Mouse (Mus musculus) heart, embryonic 14.5 days (tissue): ENCODE results near the gene Dnajc16. TPM values are rescaled to one million over a fixed set of nuclear protein-coding genes. Genes with fewer than 3 reads are reported as not detected.

Source experiments
- ATAC-seq: fragments of 200-750 bp; cut with Nextera tagmentation; 2 replicates; pipeline ENCODE4 v1.8.0; 2017; ENCODE audit warnings: low read depth, moderate TSS enrichment; ENCODE audit not compliant: insufficient number of reproducible peaks, insufficient read depth, low FRiP score
- H3K27ac ChIP-seq, 2 experiments: fragments of 200-500 bp in 1 of 2; fragments of 300-500 bp in 1 of 2; sonication (generic) in 1 of 2; replicated peaks in 1 of 2; 2 replicates each; pipeline ENCODE4 v1.5.1; 2012 to 2014; ENCODE audit warnings: low read depth in 2 of 2, low read length in 2 of 2, control low read depth in 1 of 2, mild to moderate bottlenecking in 1 of 2, mixed read lengths in 1 of 2; ENCODE audit not compliant: control insufficient read depth in 1 of 2, insufficient read depth in 1 of 2
- H3K27me3 ChIP-seq: fragments of 300-500 bp; sonication (generic); 2 replicates; pipeline ENCODE4 v1.6.1; 2014; ENCODE audit warnings: mild to moderate bottlenecking, low read length, control low read depth; ENCODE audit not compliant: control insufficient read depth, insufficient read depth
- H3K36me3 ChIP-seq: fragments of 300-500 bp; sonication (generic); 2 replicates; pipeline ENCODE4 v1.6.1; 2014; ENCODE audit warnings: mild to moderate bottlenecking, control low read depth, low read length, mixed read lengths; ENCODE audit not compliant: control insufficient read depth, insufficient read depth
- H3K4me1 ChIP-seq, 2 experiments: fragments of 200-500 bp in 1 of 2; fragments of 300-500 bp in 1 of 2; sonication (generic) in 1 of 2; 2 replicates each; pipeline ENCODE4 v1.6.1; 2012 to 2014; ENCODE audit warnings: low read length in 2 of 2, control low read depth in 1 of 2, mixed read lengths in 1 of 2; ENCODE audit not compliant: control insufficient read depth in 2 of 2, insufficient read depth in 2 of 2
- H3K4me2 ChIP-seq: fragments of 300-500 bp; sonication (generic); 2 replicates; pipeline ENCODE4 v1.6.1; 2014; ENCODE audit warnings: mild to moderate bottlenecking, low read length
- H3K4me3 ChIP-seq, 2 experiments: fragments of 200-500 bp in 1 of 2; fragments of 300-500 bp in 1 of 2; sonication (generic) in 1 of 2; 2 replicates each; pipeline ENCODE4 v1.5.1; 2012 to 2014; ENCODE audit warnings: low read length in 2 of 2, mild to moderate bottlenecking in 2 of 2, control low read depth in 1 of 2, low read depth in 1 of 2, moderate library complexity in 1 of 2; ENCODE audit not compliant: control insufficient read depth in 1 of 2, insufficient read depth in 1 of 2
- H3K9ac ChIP-seq: fragments of 300-500 bp; sonication (generic); 2 replicates; pipeline ENCODE4 v1.6.1; 2014; ENCODE audit warnings: mild to moderate bottlenecking, low read length
- H3K9me3 ChIP-seq: fragments of 300-500 bp; sonication (generic); 2 replicates; pipeline ENCODE4 v1.6.1; 2016; ENCODE audit warnings: low read length, control low read depth; ENCODE audit not compliant: control insufficient read depth
- WGBS: fragments of 180-500 bp; shearing (Covaris S2); extraction: QIAGEN DNeasy Blood & Tissue Kit; methylation state at CpG from one replicate; pipeline ENCODE4 v1.1.7; 2014; 5-methylcytosine and 5-hydroxymethylcytosine counted together
- polyA plus RNA-seq: library from polyadenylated mRNA; unstranded; fragments of >200 nt; fragmentation: Nextera tagmentation; extraction: Ambion mirVana; gene quantifications from 2 replicates; pipeline ENCODE4 v1.2.1, GENCODE M21; 2014

The Dnajc16 gene
- polyA plus RNA-seq, 1 experiment from 2014 or later: 3.6 TPM

- peaks cover 27 to 42% of the 10 kb centered on the region in 2 experiments for H3K4me1 ChIP-seq
- WGBS: 46% methylated on average over 8 of the region's 8 CpGs
- H3K9ac ChIP-seq: no peak overlapping the region
- no peak overlapping the region for H3K4me2 ChIP-seq
- ATAC-seq: no peak
- no peak overlapping the region for H3K27ac ChIP-seq
- no peaks in the 10 kb centered on the region for H3K27me3 ChIP-seq
- H3K36me3 ChIP-seq: peaks cover 77% of the 10 kb centered on the region
- H3K9me3 ChIP-seq: no peaks in the 10 kb centered on the region
- H3K4me3 ChIP-seq: no peak overlapping the region
Measured at GRCm38 (mm10) chr4:141769501-141770160, 21.1 kb downstream of the Dnajc16 start.

- peak overlapping the region; percentile 92 to 97 for H3K27ac ChIP-seq
- peak; percentile 86 for ATAC-seq
- H3K4me2 ChIP-seq: peak overlapping the region; percentile 48
- no peaks in the 10 kb centered on the region for H3K9me3 ChIP-seq
- H3K27me3 ChIP-seq: no peaks in the 10 kb centered on the region
- peaks cover 27 to 42% of the 10 kb centered on the region in 2 experiments for H3K4me1 ChIP-seq
- peaks cover 77% of the 10 kb centered on the region for H3K36me3 ChIP-seq
- WGBS: 28% methylated on average over 19 of the region's 19 CpGs
- peak overlapping the region in 1 of 2 experiments; percentile 0; a peak in 1 of 4 replicates for H3K4me3 ChIP-seq
- peak overlapping the region; percentile 51 for H3K9ac ChIP-seq
Measured at GRCm38 (mm10) chr4:141767353-141768036, 23.2 kb downstream of the Dnajc16 start.

GRCm38 (mm10) chr4:141766668-141767352 lies 23.9 kb downstream of the Dnajc16 start:
- Histone ChIP-seq H3K9ac (peak overlapping the region; percentile 53), H3K36me3 (peaks cover 77% of the 10 kb centered on the region), H3K27me3 (no peaks in the 10 kb centered on the region), H3K27ac (peak overlapping the region; percentile 92 to 97), H3K4me3 (no peak overlapping the region; a peak in 1 of 4 replicates), H3K9me3 (no peaks in the 10 kb centered on the region), H3K4me1 (peaks cover 27 to 42% of the 10 kb centered on the region in 2 experiments), H3K4me2 (peak overlapping the region; percentile 48)
- ATAC-seq: peak; percentile 46
- 28% methylated on average over 19 of the region's 19 CpGs for WGBS

GRCm38 (mm10) chr4:141766316-141766667 lies 24.4 kb downstream of the Dnajc16 start:
- H3K36me3 ChIP-seq: peaks cover 77% of the 10 kb centered on the region
- H3K9ac ChIP-seq: peak overlapping the region; percentile 53; the same call in 1 of the 2 replicates
- peaks cover 27 to 42% of the 10 kb centered on the region in 2 experiments for H3K4me1 ChIP-seq
- H3K27ac ChIP-seq: peak overlapping the region; percentile 92 to 97
- 66% methylated on average over 8 of the region's 8 CpGs for WGBS
- H3K27me3 ChIP-seq: no peaks in the 10 kb centered on the region
- H3K4me2 ChIP-seq: peak overlapping the region; percentile 48; the same call in 1 of the 2 replicates
- no peaks in the 10 kb centered on the region for H3K9me3 ChIP-seq
- H3K4me3 ChIP-seq: no peak overlapping the region
- ATAC-seq: no peak

GRCm38 (mm10) chr4:141765008-141765407 lies 25.7 kb downstream of the Dnajc16 start:
- peaks cover 72% of the 10 kb centered on the region for H3K36me3 ChIP-seq
- no peak overlapping the region for H3K4me3 ChIP-seq
- WGBS: 89% methylated on average over 3 of the region's 3 CpGs

GRCm38 (mm10) chr4:141763476-141763875 lies 27.3 kb downstream of the Dnajc16 start:
- no peak overlapping the region for H3K4me3 ChIP-seq
- H3K27ac ChIP-seq: no peak overlapping the region
- H3K36me3 ChIP-seq: peaks cover 57% of the 10 kb centered on the region
- no peaks in the 10 kb centered on the region for H3K27me3 ChIP-seq
- H3K9me3 ChIP-seq: no peaks in the 10 kb centered on the region
- WGBS: 94% methylated on average over 12 of the region's 12 CpGs
- H3K4me2 ChIP-seq: no peak overlapping the region
- ATAC-seq: no peak
- peaks cover 23 to 27% of the 10 kb centered on the region in 2 experiments for H3K4me1 ChIP-seq
- H3K9ac ChIP-seq: no peak overlapping the region

More at GRCm38 (mm10) chr4:141765008-141765407, 25.7 kb downstream of the Dnajc16 start:
- Histone ChIP-seq H3K27ac (no peak overlapping the region), H3K27me3 (no peaks in the 10 kb centered on the region), H3K4me1 (peaks cover 27 to 37% of the 10 kb centered on the region in 2 experiments), H3K4me2 (no peak overlapping the region), H3K9ac (no peak overlapping the region), H3K9me3 (no peaks in the 10 kb centered on the region)
- ATAC-seq: no peak

GRCm38 (mm10) chr4:141762102-141762598 lies 28.6 kb downstream of the Dnajc16 start:
- Histone ChIP-seq H3K9me3 (no peaks in the 10 kb centered on the region), H3K9ac (no peak overlapping the region), H3K4me2 (no peak overlapping the region), H3K27me3 (no peaks in the 10 kb centered on the region), H3K36me3 (peaks cover 54% of the 10 kb centered on the region), H3K27ac (no peak overlapping the region), H3K4me3 (no peak overlapping the region), H3K4me1 (peaks cover 11 to 14% of the 10 kb centered on the region in 2 experiments)
- no peak for ATAC-seq
- WGBS: 88% methylated on average over 13 of the region's 13 CpGs
